9 mouse cellular contexts compared by ENCODE assay signal in genomic region chr11:102431728-102432114, GRCm38 (mm10). TPM values are rescaled to one million over a fixed set of nuclear protein-coding genes. Genes with fewer than 3 reads are reported as not detected.
DNase-seq lines count a peak whose midpoint lies in the region; ATAC-seq and TF ChIP-seq lines count a peak whose summit lies in the region.
"Had no signal": no experiment of that assay in that cellular context is flagged by ENCODE, and none has a peak within 500 bp of the region (broad histone marks: within the 10 kb centered on the region; RNA-seq: fewer than 3 reads in every experiment).

No protein-coding gene starts in this region.

- WGBS in heart, embryonic 15.5 days, result 72% methylated on average over 3 of the region's 3 CpGs
- WGBS in heart, embryonic 10.5 days, result 72% methylated on average over 3 of the region's 3 CpGs
- WGBS in spleen, adult 2 months, result 28% methylated on average over 3 of the region's 3 CpGs
- WGBS in limb, embryonic 13.5 days, result 71% methylated on average over 3 of the region's 3 CpGs

- peak overlapping the region; percentile 28; the same call in 1 of the 2 replicates for H3K9ac ChIP-seq in heart, embryonic 15.5 days
- peak overlapping the region; percentile 55 for H3K9ac ChIP-seq in limb, embryonic 13.5 days
- H3K9ac ChIP-seq: forebrain, embryonic 12.5 days had no signal

- TF ChIP-seq CTCF in spleen, adult 2 months (IDR thresholded peaks at IDR 0.05; ENCODE audit: extremely low read depth, insufficient read depth, insufficient read length, insufficient replicate concordance), result no peak
- no peak for TF ChIP-seq CTCF in left cerebral cortex, adult 2 months (IDR thresholded peaks at IDR 0.05)

- H3K4me1 ChIP-seq in heart, embryonic 15.5 days (replicated peaks), result peaks cover 50% of the 10 kb centered on the region
- H3K4me1 ChIP-seq in heart, embryonic 10.5 days, result peaks cover 38% of the 10 kb centered on the region
- peaks cover 19% of the 10 kb centered on the region; the same call in 1 of the 2 replicates for H3K4me1 ChIP-seq in spleen, adult 2 months (ENCODE audit: control insufficient read depth, insufficient read depth, insufficient read length)
- H3K4me1 ChIP-seq in limb, embryonic 13.5 days, result peaks cover 27% of the 10 kb centered on the region

- ATAC-seq in heart, embryonic 15.5 days (replicated peaks; ENCODE audit: insufficient number of reproducible peaks, insufficient read depth, low FRiP score, low read depth), result no peak
- ATAC-seq in limb, embryonic 13.5 days (ENCODE audit: low FRiP score, low read depth), result no peak

- H3K4me2 ChIP-seq in heart, embryonic 15.5 days, result peak overlapping the region; percentile 40
- H3K4me2 ChIP-seq in limb, embryonic 13.5 days (replicated peaks), result peak overlapping the region; percentile 32

- intact Hi-C loops in left cerebral cortex, adult 2 months (cut with DNase I), result loop anchor here (2.0 to 10.0 kb wide), 2 partner anchors 21 to 237 kb away; no protein-coding TSS in a partner anchor

- H3K36me3 ChIP-seq in heart, embryonic 15.5 days, result peaks cover 19% of the 10 kb centered on the region; the same call in 1 of the 2 replicates
- peaks cover 38% of the 10 kb centered on the region for H3K36me3 ChIP-seq in heart, embryonic 10.5 days
- peaks cover 6% of the 10 kb centered on the region; the same call in 1 of the 2 replicates for H3K36me3 ChIP-seq in spleen, adult 2 months (ENCODE audit: control insufficient read depth, insufficient read depth, low read length)
- H3K36me3 ChIP-seq in limb, embryonic 13.5 days, result peaks cover 31% of the 10 kb centered on the region

- no peaks in the 10 kb centered on the region for H3K27me3 ChIP-seq in heart, embryonic 15.5 days
- no peaks in the 10 kb centered on the region for H3K27me3 ChIP-seq in heart, embryonic 10.5 days (ENCODE audit: insufficient read depth, poor library complexity, severe bottlenecking)
- H3K27me3 ChIP-seq in spleen, adult 2 months (ENCODE audit: control insufficient read depth, insufficient read depth, low read length), result no peaks in the 10 kb centered on the region
- no peaks in the 10 kb centered on the region for H3K27me3 ChIP-seq in limb, embryonic 13.5 days

- no peak for TF ChIP-seq POLR2A in spleen, adult 2 months (IDR thresholded peaks at IDR 0.05; ENCODE audit: low read depth, low read length)

- H3K27ac ChIP-seq in heart, embryonic 15.5 days, result no peak overlapping the region
- no peak overlapping the region for H3K27ac ChIP-seq in heart, embryonic 10.5 days
- peak overlapping the region; percentile 93 for H3K27ac ChIP-seq in spleen, adult 2 months (ENCODE audit: insufficient read depth, low read length)
- no peak overlapping the region for H3K27ac ChIP-seq in limb, embryonic 13.5 days
- H3K27ac ChIP-seq in left cerebral cortex, adult 2 months, result no peak overlapping the region
- H3K27ac ChIP-seq: forebrain, embryonic 12.5 days; midbrain, embryonic 10.5 days had no signal

- no peak for DNase-seq in heart, embryonic 10.5 days (ENCODE audit: low spot score)
- DNase-seq in spleen, adult 2 months (ENCODE audit: low read depth in 1 of 2, low spot score in 2 of 2), result no peak
- DNase-seq in spleen, postnatal 36 days (ENCODE audit: low spot score in 2 of 2), result no peak
- no peak for DNase-seq in left cerebral cortex, adult 2 months (ENCODE audit: extremely low spot score in 1 of 2, low spot score in 2 of 2)
- DNase-seq in right cerebral cortex, postnatal 25 days, result no peak

- peak overlapping the region; percentile 17 for H3K4me3 ChIP-seq in heart, embryonic 15.5 days
- H3K4me3 ChIP-seq in heart, embryonic 10.5 days, result no peak overlapping the region
- 0 out of 2 replicates have a peak overlapping the region, but pooled peaks have one; percentile 10 for H3K4me3 ChIP-seq in spleen, adult 2 months (ENCODE audit: extremely low read depth, insufficient read depth, insufficient read length)
- no peak overlapping the region for H3K4me3 ChIP-seq in limb, embryonic 13.5 days
- no peak overlapping the region for H3K4me3 ChIP-seq in left cerebral cortex, adult 2 months

- H3K9me3 ChIP-seq in heart, embryonic 15.5 days (replicated peaks), result no peaks in the 10 kb centered on the region
- no peaks in the 10 kb centered on the region for H3K9me3 ChIP-seq in heart, embryonic 10.5 days
- no peaks in the 10 kb centered on the region for H3K9me3 ChIP-seq in limb, embryonic 13.5 days
- H3K9me3 ChIP-seq: forebrain, embryonic 12.5 days; midbrain, embryonic 10.5 days had no signal

RNA-seq across cellular contexts. Expression of gene Grn, which starts 1.6 kb away (rescaled TPM):
- polyA plus RNA-seq in heart, embryonic 15.5 days (2015; fragmentation: Nextera tagmentation; extraction: Ambion mirVana), result 198 and 242 TPM in 2 replicates
- 109 and 151 TPM in 2 replicates for polyA plus RNA-seq in heart, embryonic 10.5 days (2016; fragmentation: Nextera tagmentation; extraction: Ambion mirVana)
- polyA plus RNA-seq in spleen, adult 2 months (2012; rRNA removed), result 232 and 240 TPM in 2 replicates
- 141 and 149 TPM in 2 replicates for polyA plus RNA-seq in limb, embryonic 13.5 days (2015; fragmentation: Nextera tagmentation; extraction: Ambion mirVana)
- 10 to 100 TPM; 58.1 to 66.2 TPM for total RNA-seq in left cerebral cortex, adult 2 months (2021)

RNA-seq across cellular contexts. Expression of gene Fam171a2, which starts 15.8 kb away (rescaled TPM):
- 2.7 and 5.7 TPM in 2 replicates for polyA plus RNA-seq in heart, embryonic 15.5 days (2015; fragmentation: Nextera tagmentation; extraction: Ambion mirVana)
- polyA plus RNA-seq in heart, embryonic 10.5 days (2016; fragmentation: Nextera tagmentation; extraction: Ambion mirVana), result 1.7 and 3.6 TPM in 2 replicates
- polyA plus RNA-seq in spleen, adult 2 months (2012; rRNA removed), result 4.1 and 5.2 TPM in 2 replicates
- polyA plus RNA-seq in limb, embryonic 13.5 days (2015; fragmentation: Nextera tagmentation; extraction: Ambion mirVana), result 4.4 and 4.8 TPM in 2 replicates
- 100 to 1,000 TPM; 117 to 123 TPM for total RNA-seq in left cerebral cortex, adult 2 months (2021)

RNA-seq across cellular contexts. Expression of gene Slc25a39, which starts 24.0 kb away (rescaled TPM):
- polyA plus RNA-seq in heart, embryonic 15.5 days (2015; fragmentation: Nextera tagmentation; extraction: Ambion mirVana), result 293 and 321 TPM in 2 replicates
- 313 and 314 TPM in 2 replicates for polyA plus RNA-seq in heart, embryonic 10.5 days (2016; fragmentation: Nextera tagmentation; extraction: Ambion mirVana)
- polyA plus RNA-seq in spleen, adult 2 months (2012; rRNA removed), result 348 and 407 TPM in 2 replicates
- 173 and 180 TPM in 2 replicates for polyA plus RNA-seq in limb, embryonic 13.5 days (2015; fragmentation: Nextera tagmentation; extraction: Ambion mirVana)
- 10 to 100 TPM; 65.7 to 68.6 TPM for total RNA-seq in left cerebral cortex, adult 2 months (2021)

RNA-seq across cellular contexts. Expression of gene Itga2b, which starts 38.2 kb away (rescaled TPM):
- polyA plus RNA-seq in heart, embryonic 15.5 days (2015; fragmentation: Nextera tagmentation; extraction: Ambion mirVana), result 8.7 TPM in 2 replicates
- 13.2 and 19.5 TPM in 2 replicates for polyA plus RNA-seq in heart, embryonic 10.5 days (2016; fragmentation: Nextera tagmentation; extraction: Ambion mirVana)
- polyA plus RNA-seq in spleen, adult 2 months (2012; rRNA removed), result 60.4 and 60.8 TPM in 2 replicates
- 4.4 and 6.1 TPM in 2 replicates for polyA plus RNA-seq in limb, embryonic 13.5 days (2015; fragmentation: Nextera tagmentation; extraction: Ambion mirVana)
- total RNA-seq in left cerebral cortex, adult 2 months (2021), result 1 to 10 TPM; 2.5 to 4.1 TPM

RNA-seq across cellular contexts. Expression of gene Rundc3a, which starts 38.5 kb away (rescaled TPM):
- 0.64 and 2.5 TPM in 2 replicates for polyA plus RNA-seq in heart, embryonic 15.5 days (2015; fragmentation: Nextera tagmentation; extraction: Ambion mirVana)
- 0.74 and 1.8 TPM in 2 replicates for polyA plus RNA-seq in heart, embryonic 10.5 days (2016; fragmentation: Nextera tagmentation; extraction: Ambion mirVana)
- polyA plus RNA-seq in spleen, adult 2 months (2012; rRNA removed), result 3.6 and 4.0 TPM in 2 replicates
- polyA plus RNA-seq in limb, embryonic 13.5 days (2015; fragmentation: Nextera tagmentation; extraction: Ambion mirVana), result 1.3 and 1.4 TPM in 2 replicates
- total RNA-seq in left cerebral cortex, adult 2 months (2021), result 100 to 1,000 TPM; 505 to 522 TPM

Comparison
In these comparisons a context has a peak if more than half of its experiments do, and no peak if none do; other contexts are left out.
1. H3K4me3 ChIP-seq: peak in heart, embryonic 15.5 days (single experiment) and spleen, adult 2 months (single experiment); none in heart, embryonic 10.5 days (single experiment), limb, embryonic 13.5 days (single experiment) and left cerebral cortex, adult 2 months (single experiment).